In the genomic region with DNA sequence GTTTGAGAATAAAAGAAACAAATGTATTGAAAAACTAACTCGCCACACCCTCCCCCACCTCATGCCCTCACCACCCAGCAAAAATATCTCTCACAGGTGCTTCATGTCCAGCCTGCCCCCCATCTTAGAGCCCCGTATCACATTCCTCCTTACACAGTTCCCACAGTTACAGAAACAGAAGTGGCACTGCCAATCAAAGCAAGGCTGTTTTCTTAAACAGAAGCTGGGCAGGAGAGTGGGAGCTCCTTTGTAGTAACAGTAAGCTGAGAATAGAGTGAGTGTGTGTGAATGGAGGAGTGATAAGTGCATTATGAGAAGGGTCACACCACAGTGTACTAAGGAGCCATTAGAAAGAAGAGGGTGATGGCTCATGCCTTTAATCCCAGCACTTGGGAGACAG, we compare ENCODE assay signal across 18 mouse cellular contexts.
"Had no signal": no experiment of that assay in that cellular context is flagged by ENCODE, and none has a peak within 500 bp of the region (broad histone marks: within the 10 kb centered on the region; RNA-seq: fewer than 3 reads in every experiment).

No protein-coding gene starts in this region.

- H3K36me3 ChIP-seq: lung, embryonic 15.5 days; midbrain, embryonic 12.5 days; neural tube, embryonic 12.5 days; stomach, embryonic 15.5 days had no signal

- H3K4me3 ChIP-seq: lung, embryonic 15.5 days; megakaryocyte, embryonic 14.5 days; midbrain, embryonic 12.5 days; neural tube, embryonic 12.5 days; stomach, embryonic 15.5 days had no signal

- H3K27ac ChIP-seq: lung, embryonic 15.5 days; macrophage; midbrain, embryonic 12.5 days; neural tube, embryonic 12.5 days; stomach, embryonic 15.5 days; stomach, postnatal 0 days had no signal

- H3K27me3 ChIP-seq: lung, embryonic 15.5 days; megakaryocyte, embryonic 14.5 days; midbrain, embryonic 12.5 days; neural tube, embryonic 12.5 days; stomach, embryonic 15.5 days had no signal

- H3K4me2 ChIP-seq: lung, embryonic 15.5 days; midbrain, embryonic 12.5 days; neural tube, embryonic 12.5 days; stomach, embryonic 15.5 days had no signal

- ATAC-seq: liver, postnatal 0 days; lung, postnatal 0 days; midbrain, embryonic 16.5 days had no signal

- H3K9ac ChIP-seq: liver, postnatal 0 days; lung, embryonic 15.5 days; midbrain, embryonic 12.5 days; neural tube, embryonic 12.5 days; stomach, embryonic 15.5 days had no signal

- DNase-seq: liver, postnatal 0 days; lung, adult 2 months; lung, postnatal 14 days; lung, postnatal 36 days; midbrain, embryonic 14.5 days; right cerebral cortex, postnatal 14 days; thymus, adult 2 months; thymus, postnatal 25 days; thymus, postnatal 4 days had no signal

- H3K9me3 ChIP-seq: lung, embryonic 15.5 days; megakaryocyte, embryonic 14.5 days; midbrain, embryonic 12.5 days; neural tube, embryonic 12.5 days; stomach, embryonic 15.5 days had no signal
